Mouse (Mus musculus): ENCODE measurements around the gene Art4.

GRCm38 (mm10) chr6:136874599-136874998 lies 17.1 kb upstream of the Art4 start:
- TF ChIP-seq CTCF (IDR thresholded peaks at IDR 0.05; ENCODE audit: low read depth) (no peak), EP300 (IDR thresholded peaks at IDR 0.05; ENCODE audit: low read depth) (no peak)
